Mouse (Mus musculus) right cerebral cortex, adult 18-20 months (tissue): ENCODE results near the gene Akp3.

Source experiments
- DNase-seq: peaks from one replicate; pipeline ENCODE4 v3.0.0; 2022; ENCODE audit warnings: mixed read lengths

Akp3 gene

GRCm38 (mm10) chr1:87124673-87125072 is at the start of gene Akp3:
Gene Akp3 (plus strand): TSS chr1:87124973.
- no peak for DNase-seq

DNA sequence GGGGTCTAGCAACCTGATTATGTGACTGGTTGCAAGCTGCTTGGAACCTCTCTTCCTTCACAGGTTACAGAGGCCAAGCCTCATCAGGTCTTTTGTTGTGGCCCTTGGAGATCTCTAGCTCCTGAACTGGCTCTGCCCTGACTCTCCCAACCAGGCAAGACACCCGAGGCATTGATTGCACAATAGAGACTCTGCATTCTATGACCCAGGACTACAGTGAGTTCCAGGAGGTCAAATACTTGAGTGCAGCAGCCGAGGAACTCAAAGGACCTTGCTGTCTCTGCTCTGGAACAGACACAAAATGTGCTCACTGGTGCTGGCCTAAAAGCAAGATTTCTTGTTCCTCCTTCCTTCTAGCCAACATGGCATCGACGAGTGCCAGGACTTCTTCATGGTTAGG is 38.6 kb upstream of the Akp3 start:
- DNase-seq = no peak

DNA sequence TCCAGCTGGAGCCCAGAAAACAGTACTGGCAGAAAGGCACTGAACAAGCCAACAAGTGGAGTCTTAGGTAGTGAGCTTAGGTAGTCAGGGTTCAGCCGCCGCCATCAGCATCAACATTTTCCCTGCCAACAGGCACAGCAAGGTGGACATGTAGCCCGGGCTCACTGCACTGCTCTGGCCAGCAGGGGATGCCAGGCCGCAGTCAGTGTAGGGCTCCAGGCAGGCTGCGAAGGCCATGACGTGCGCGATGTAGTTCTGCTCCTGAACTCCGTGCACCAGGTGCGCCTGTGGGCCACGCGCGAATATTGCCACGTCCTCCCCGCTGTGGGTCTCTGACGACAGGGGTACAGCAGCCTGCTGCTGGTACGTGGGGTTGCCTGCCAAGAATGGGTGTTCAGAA is 37.8 kb upstream of the Akp3 start:
- DNase-seq = no peak

GRCm38 (mm10) chr1:87089251-87089650 is 35.5 kb upstream of the Akp3 start:
- no peak for DNase-seq

- no peak for DNase-seq
These were observed 34.9 kb upstream of the Akp3 start, which contains the start of gene Alppl2 for GRCm38 (mm10) chr1:87089828-87090227. Gene Alppl2 (minus strand): TSS chr1:87089928.

DNA sequence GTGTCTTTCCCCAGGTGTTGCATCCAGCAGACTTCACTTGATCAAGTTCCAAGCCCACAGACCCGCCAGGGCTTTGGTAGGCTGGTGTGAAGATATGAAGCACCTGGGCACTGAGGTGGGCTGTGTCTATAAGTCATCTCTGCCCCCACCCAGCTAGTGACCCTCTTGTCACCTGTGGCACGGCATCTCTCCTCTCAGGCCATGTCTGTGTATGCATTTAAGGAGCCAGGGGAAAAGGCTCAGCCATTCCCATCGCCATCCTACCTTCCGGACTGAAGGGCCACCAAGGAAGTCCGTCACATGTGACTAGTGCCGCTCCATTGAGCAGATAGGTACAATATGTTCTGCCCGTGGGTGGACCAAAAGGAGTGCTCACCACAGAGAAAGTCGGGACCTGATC is 29.1 kb upstream of the Akp3 start:
- no peak for DNase-seq

DNA sequence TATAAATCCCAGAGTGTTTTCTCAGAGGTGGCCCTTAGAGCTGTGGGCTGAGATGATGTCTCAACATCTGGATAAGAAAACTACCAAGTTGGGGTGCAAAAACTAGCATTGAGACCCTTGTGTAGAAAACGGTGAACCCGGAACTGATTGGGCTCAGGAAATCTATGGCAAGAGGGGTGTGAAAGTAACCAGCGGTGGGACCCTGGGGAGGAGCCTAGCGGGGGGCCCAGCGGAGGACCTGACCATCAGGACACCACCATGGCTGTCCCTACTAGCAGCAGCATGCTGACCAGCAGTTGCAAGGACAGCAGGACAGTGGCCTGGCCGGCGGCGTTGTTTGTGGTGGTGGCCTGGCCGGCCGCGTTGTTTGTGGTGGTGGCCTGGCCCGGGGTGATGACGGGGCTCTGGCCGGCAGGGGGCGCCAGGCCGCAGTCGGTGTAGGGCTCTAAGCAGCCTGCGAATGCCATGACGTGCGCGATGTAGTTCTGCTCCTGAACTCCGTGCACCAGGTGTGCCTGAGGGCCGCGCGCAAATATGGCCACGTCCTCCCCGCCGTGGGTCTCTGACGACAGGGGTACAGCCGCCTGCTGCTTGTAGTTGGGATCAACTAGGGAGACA is 26.3 kb upstream of the Akp3 start:
- DNase-seq = peak; percentile 30

DNA sequence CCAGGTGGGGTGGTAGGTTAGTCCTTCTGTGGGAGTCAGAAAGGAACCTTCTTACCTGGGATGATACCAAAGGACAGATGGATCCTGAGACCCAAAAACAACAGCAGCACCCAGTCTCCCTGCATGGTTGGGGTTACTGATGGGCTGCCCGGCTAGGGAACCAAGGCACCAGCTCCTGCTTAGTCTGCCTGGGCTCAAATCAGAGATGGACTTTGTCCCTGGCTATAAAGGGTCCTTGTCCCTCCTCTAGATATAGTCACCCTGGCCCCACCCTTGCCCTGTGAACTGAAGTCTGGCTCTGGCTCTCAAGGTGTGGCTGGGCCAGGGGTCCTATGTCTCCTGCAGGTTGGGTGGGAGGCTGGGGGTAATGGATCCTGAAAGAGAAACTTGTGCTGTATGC is 23.4 kb upstream of the Akp3 start, which contains the start of gene Alpi:
Gene Alpi (minus strand): TSS at position 196 of the 400 bp plus-strand sequence.
- DNase-seq = no peak

- DNase-seq = no peak
These were observed 22.7 kb upstream of the Akp3 start for GRCm38 (mm10) chr1:87102114-87102513.

DNA sequence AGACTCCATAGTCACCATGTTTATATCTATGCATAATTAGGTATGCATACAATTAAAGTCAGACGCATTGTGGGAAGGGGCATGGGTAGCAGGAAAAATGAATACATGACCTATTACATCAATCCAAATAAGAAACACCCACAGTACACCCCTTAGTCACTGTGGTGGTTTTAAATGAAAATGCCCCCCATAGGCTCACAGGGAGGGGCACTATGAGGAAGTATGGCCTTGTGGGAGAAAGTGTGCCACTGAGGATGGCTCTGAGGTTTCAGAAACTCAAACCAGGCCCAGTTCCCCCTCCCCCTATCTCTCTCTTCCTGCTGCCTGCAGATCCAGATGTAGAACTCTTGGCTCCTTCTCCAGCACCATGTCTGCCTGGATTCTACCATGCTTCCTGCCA is 20.8 kb upstream of the Akp3 start:
- no peak for DNase-seq

GRCm38 (mm10) chr1:87106536-87106935 is 18.2 kb upstream of the Akp3 start:
- DNase-seq = no peak

GRCm38 (mm10) chr1:87108564-87108963 is 16.2 kb upstream of the Akp3 start:
- DNase-seq = no peak

GRCm38 (mm10) chr1:87111719-87112354 is 12.9 kb upstream of the Akp3 start:
- DNase-seq = no peak

DNA sequence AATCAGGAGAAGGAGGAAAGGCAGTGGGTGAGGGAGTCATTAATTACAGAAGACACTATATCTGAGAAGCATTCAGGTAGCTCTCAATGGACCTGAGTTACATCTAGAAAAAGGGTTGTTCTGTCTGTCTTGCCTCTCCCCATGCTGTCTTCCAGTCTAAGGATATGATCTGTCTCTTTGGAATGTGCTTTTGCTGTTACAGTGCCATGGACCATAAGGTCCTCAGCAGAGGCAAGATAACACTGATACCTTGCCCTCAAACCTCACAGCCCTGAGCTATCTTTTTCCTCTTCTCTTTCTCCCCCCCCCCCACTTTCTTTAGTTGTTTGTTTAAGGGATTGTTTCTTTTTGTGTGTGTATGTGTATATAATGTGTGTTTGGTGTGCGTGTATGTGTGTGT is 10.0 kb upstream of the Akp3 start:
- DNase-seq = no peak

DNA sequence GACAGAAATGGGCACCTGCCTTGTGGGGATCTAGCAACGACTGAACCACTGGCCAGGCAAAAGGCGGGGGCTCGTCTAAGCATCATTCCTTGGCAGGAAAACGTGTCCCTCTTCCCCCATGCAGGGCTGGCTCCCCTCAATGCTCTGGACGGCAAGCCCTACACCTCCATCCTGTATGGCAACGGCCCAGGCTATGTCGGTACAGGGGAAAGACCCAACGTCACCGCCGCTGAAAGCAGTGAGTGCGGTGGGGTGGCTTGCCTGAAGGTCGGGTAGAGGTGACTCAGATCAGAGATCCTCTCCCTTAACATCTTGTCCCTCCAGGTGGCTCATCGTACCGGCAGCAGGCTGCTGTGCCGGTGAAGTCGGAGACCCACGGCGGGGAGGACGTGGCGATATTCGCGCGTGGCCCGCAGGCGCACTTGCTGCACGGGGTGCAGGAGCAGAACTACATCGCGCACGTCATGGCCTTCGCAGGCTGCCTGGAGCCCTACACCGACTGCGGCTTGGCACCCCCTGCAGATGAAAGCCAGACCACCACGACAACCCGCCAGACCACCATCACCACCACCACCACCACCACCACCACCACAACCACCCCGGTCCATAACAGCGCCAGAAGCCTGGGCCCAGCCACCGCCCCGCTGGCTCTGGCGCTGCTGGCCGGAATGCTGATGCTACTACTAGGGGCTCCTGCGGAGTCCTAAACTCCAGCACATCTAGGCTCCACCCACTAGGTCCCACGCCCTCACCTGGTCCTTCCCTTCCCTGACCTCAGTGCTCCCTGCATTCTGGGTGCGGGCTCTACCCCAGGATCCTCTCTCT is 2.6 kb downstream of the Akp3 start:
- DNase-seq = peak; percentile 45

- DNase-seq = no peak
These were observed 7.0 kb downstream of the Akp3 start for GRCm38 (mm10) chr1:87131803-87132202.

DNA sequence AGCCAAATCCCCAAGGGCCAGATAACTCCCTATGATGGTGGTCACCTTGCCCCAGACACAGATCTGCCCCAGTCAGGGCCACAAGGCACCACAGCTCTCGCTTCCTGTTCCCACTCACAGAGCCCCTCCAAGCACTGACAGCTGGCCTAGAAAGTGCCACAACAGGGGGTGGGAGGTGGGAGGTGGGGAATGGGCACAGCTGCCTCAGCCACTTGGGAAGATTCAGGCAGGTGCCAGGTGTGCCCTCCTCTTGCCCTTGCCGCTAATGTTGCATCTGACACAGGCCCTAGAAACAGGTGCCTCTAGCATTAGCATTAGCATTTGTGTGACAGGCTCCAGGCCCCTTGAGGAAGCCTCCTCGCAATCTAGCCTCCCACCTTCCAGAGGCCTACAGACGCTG is 16.8 kb downstream of the Akp3 start:
- DNase-seq = no peak

GRCm38 (mm10) chr1:87142456-87142855 is 17.7 kb downstream of the Akp3 start:
- DNase-seq = no peak

DNA sequence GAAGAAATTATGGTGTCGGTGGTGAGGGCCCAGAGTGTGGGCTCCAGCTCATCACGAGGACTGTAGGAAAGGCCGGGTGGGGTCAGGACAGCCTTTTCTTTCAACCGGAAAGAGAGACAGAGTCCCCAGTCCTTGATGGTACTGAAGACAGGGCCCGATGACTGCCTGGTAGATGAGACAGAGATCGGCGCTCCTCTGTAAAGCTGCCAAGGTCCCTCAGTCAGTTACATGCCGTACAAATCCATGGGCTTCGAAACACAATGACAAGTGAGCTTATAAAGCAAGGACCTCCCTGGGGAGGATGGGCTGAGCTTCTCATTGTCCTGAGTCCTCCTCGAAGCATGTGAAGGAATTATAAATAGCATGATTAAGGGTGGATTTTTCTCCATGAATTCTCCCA is 18.4 kb downstream of the Akp3 start:
- DNase-seq = no peak

GRCm38 (mm10) chr1:87149422-87149821 is 24.6 kb downstream of the Akp3 start:
- DNase-seq = no peak

GRCm38 (mm10) chr1:87151286-87151685 is 26.5 kb downstream of the Akp3 start:
- DNase-seq = no peak

GRCm38 (mm10) chr1:87153776-87154500 is 29.2 kb downstream of the Akp3 start:
- DNase-seq = no peak

DNA sequence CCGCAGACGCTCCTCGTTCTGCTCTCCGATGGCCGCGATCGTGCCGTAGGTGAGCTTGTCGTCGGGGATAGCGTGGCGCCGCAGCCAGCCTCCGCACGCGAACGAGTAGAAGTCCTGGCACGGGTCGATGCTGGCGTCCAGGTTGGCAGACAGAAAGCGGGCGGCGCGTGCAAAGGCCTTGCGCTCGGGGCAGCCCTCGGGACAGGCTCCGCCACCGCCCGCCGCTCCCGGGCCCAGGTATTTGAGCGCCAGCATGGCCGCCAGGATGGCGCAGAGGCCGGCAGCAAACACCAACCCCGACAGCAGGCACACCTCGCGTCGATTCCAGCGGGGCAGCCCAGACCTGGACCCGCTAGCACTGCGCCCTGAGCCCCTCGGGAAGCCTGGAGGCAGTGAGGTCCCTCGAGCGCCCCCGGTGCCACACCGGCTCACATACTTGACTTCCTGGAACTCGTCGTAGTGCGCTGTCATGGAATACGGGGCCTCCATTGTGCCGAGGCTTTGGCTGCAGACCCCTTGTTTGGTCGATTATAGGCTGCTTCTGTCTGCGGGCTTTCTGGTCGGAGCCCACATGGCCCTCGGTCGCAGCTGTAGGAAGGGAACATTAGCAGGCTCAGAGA is 29.8 kb downstream of the Akp3 start:
- no peak for DNase-seq
